Mouse (Mus musculus) neutrophil, adult 5-6 weeks (primary cell): ENCODE measurements around the gene Dchs1. TPM values are rescaled to one million over a fixed set of nuclear protein-coding genes. Genes with fewer than 3 reads are reported as not detected.
"Not testable (repeated sequence)": the region's sequence is repeated elsewhere in the genome, so short reads cannot be mapped to it uniquely, and the experiment has no call there.

ENCODE experiments used
- ATAC-seq: fragments of 151-379, 151-347 bp; 2 replicates; pipeline ENCODE4 v1.8.0; 2017; ENCODE audit warnings: mild to moderate bottlenecking, moderate TSS enrichment; ENCODE audit not compliant: insufficient number of reproducible peaks, poor library complexity, low FRiP score, severe bottlenecking; ENCODE audit errors: extremely low read depth
- total RNA-seq: library from RNA; stranded (forward); fragments of 200-1000 nt; gene quantifications from 2 replicates; pipeline ENCODE4 v1.2.3, GENCODE M21; 2017

Gene Dchs1
- total RNA-seq, 1 experiment from 2014 or later, result not detected

- ATAC-seq, result peak; percentile 91
Observed at GRCm38 (mm10) chr7:105751491-105752433, 35.7 kb downstream of the Dchs1 start, which contains the start of gene Tpp1. TSS of gene Tpp1 (minus strand) at chr7:105752235.

- ATAC-seq, result no peak
Observed at GRCm38 (mm10) chr7:105747776-105748175, 39.7 kb downstream of the Dchs1 start.

GRCm38 (mm10) chr7:105743926-105744590 is 43.4 kb downstream of the Dchs1 start, which contains the start of gene Taf10:
TSS of gene Taf10 (minus strand) at chr7:105744361.
- peak; percentile 98 for ATAC-seq

GRCm38 (mm10) chr7:105743246-105743925 is 44.1 kb downstream of the Dchs1 start:
- not testable (repeated sequence) for ATAC-seq

GRCm38 (mm10) chr7:105742539-105743215 is 44.8 kb downstream of the Dchs1 start:
- not testable (repeated sequence) for ATAC-seq

GRCm38 (mm10) chr7:105741978-105742377 is 45.5 kb downstream of the Dchs1 start:
- ATAC-seq, result no peak

- no peak for ATAC-seq
Observed at GRCm38 (mm10) chr7:105740851-105741250, 46.6 kb downstream of the Dchs1 start.

GRCm38 (mm10) chr7:105740089-105740795 is 47.2 kb downstream of the Dchs1 start:
- ATAC-seq, result no peak

GRCm38 (mm10) chr7:105738948-105739347 is 48.5 kb downstream of the Dchs1 start:
- ATAC-seq, result no peak

GRCm38 (mm10) chr7:105738286-105738685 is 49.2 kb downstream of the Dchs1 start:
- ATAC-seq, result no peak

- no peak for ATAC-seq
Observed at GRCm38 (mm10) chr7:105737648-105738047, 49.8 kb downstream of the Dchs1 start.

- 0 out of 2 replicates have a peak, but pooled peaks have one; percentile 11 for ATAC-seq
Observed at GRCm38 (mm10) chr7:105736911-105737521, 50.4 kb downstream of the Dchs1 start, which contains the start of gene Rrp8. TSS of gene Rrp8 (minus strand) at chr7:105737385.

GRCm38 (mm10) chr7:105736264-105736901 is 51.1 kb downstream of the Dchs1 start, which contains the start of gene Ilk:
TSS of gene Ilk (plus strand) at chr7:105736592.
- ATAC-seq, result peak; percentile 97

GRCm38 (mm10) chr7:105735464-105735863 is 52.0 kb downstream of the Dchs1 start:
- not testable (repeated sequence) for ATAC-seq

GRCm38 (mm10) chr7:105734826-105735225 is 52.6 kb downstream of the Dchs1 start:
- no peak for ATAC-seq

GRCm38 (mm10) chr7:105733836-105734235 is 53.6 kb downstream of the Dchs1 start:
- ATAC-seq, result no peak
